Mouse (Mus musculus): ENCODE data around the gene Scarb1.

DNA sequence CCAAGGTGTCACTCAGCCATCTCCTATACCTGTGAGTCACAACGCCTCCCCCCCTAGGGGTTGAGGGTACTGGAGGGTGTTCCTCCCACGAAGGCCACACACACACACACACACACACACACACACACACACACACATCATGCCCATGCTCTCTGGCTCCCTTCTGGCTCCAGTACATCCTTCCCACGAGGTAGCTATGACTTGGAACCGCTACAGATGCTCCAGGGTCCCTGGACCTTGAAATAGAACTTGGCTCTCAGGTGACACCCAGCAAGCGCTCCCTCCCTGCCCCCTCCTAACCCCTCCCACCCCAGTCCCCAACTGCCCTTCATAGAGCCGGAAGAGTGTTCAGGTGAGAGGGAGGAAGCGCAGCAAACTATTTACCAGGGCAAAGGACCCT is 14.8 kb upstream of the Scarb1 start:
- TF ChIP-seq EP300 (IDR thresholded peaks at IDR 0.05; ENCODE audit: insufficient read depth, low read depth, low read length) (no peak), POLR2A (IDR thresholded peaks at IDR 0.05; ENCODE audit: insufficient read depth, low read length) (no peak)
